Mouse (Mus musculus) liver (tissue): ENCODE data around the gene Lrrc31.
"Not testable (repeated sequence)": the region's sequence is repeated elsewhere in the genome, so short reads cannot be mapped to it uniquely, and the experiment has no call there.

Experiments used
- DNase-seq: peaks from one replicate; pipeline ENCODE4 v3.0.0-alpha.2; 2020; ENCODE audit warnings: mixed read lengths

Lrrc31 gene

GRCm38 (mm10) chr3:30699711-30700505 is at the start of gene Lrrc31:
Gene Lrrc31 (minus strand): TSS chr3:30699843.
- not testable (repeated sequence) for DNase-seq

- no peak for DNase-seq
Observed at GRCm38 (mm10) chr3:30748316-30748715, 48.7 kb upstream of the Lrrc31 start.

GRCm38 (mm10) chr3:30746006-30746405 is 46.4 kb upstream of the Lrrc31 start, which contains the start of gene Samd7:
Gene Samd7 (plus strand): TSS chr3:30746293.
- DNase-seq = no peak

GRCm38 (mm10) chr3:30742891-30743290 is 43.2 kb upstream of the Lrrc31 start:
- DNase-seq = no peak

GRCm38 (mm10) chr3:30741306-30741705 is 41.7 kb upstream of the Lrrc31 start:
- no peak for DNase-seq

- DNase-seq = no peak
Observed at GRCm38 (mm10) chr3:30736809-30737208, 37.2 kb upstream of the Lrrc31 start.

GRCm38 (mm10) chr3:30729046-30729445 is 29.4 kb upstream of the Lrrc31 start:
- no peak for DNase-seq

GRCm38 (mm10) chr3:30727209-30727608 is 27.6 kb upstream of the Lrrc31 start:
- no peak for DNase-seq

GRCm38 (mm10) chr3:30725514-30725913 is 25.9 kb upstream of the Lrrc31 start:
- DNase-seq = peak; percentile 41

GRCm38 (mm10) chr3:30724848-30725465 is 25.3 kb upstream of the Lrrc31 start:
- DNase-seq = no peak

- DNase-seq = no peak
Observed at GRCm38 (mm10) chr3:30724105-30724824, 24.6 kb upstream of the Lrrc31 start.

GRCm38 (mm10) chr3:30723179-30723578 is 23.5 kb upstream of the Lrrc31 start:
- DNase-seq = no peak

- DNase-seq = no peak
Observed at GRCm38 (mm10) chr3:30722461-30722860, 22.8 kb upstream of the Lrrc31 start.

- DNase-seq = no peak
Observed at GRCm38 (mm10) chr3:30722036-30722435, 22.4 kb upstream of the Lrrc31 start.

- no peak for DNase-seq
Observed at GRCm38 (mm10) chr3:30718649-30719048, 19.0 kb upstream of the Lrrc31 start.

- DNase-seq = no peak
Observed at GRCm38 (mm10) chr3:30713334-30713733, 13.7 kb upstream of the Lrrc31 start.

- no peak for DNase-seq
Observed at GRCm38 (mm10) chr3:30710191-30710590, 10.5 kb upstream of the Lrrc31 start.

GRCm38 (mm10) chr3:30706614-30707276 is 7.1 kb upstream of the Lrrc31 start:
- no peak for DNase-seq

GRCm38 (mm10) chr3:30705977-30706376 is 6.3 kb upstream of the Lrrc31 start:
- no peak for DNase-seq

GRCm38 (mm10) chr3:30697891-30698290 is 1.8 kb downstream of the Lrrc31 start:
- DNase-seq = no peak

GRCm38 (mm10) chr3:30696346-30696745 is 3.3 kb downstream of the Lrrc31 start:
- peak; percentile 52 for DNase-seq

GRCm38 (mm10) chr3:30695661-30696060 is 4.0 kb downstream of the Lrrc31 start:
- DNase-seq = no peak

- DNase-seq = no peak
Observed at GRCm38 (mm10) chr3:30690976-30691375, 8.7 kb downstream of the Lrrc31 start.
